Mouse (Mus musculus): Measurements from ENCODE around the gene Nup107.
A peak's percentile ranks its signal among the peaks of the same experiment; 100 is the strongest.
"Not testable (repeated sequence)": the region's sequence is repeated elsewhere in the genome, so short reads cannot be mapped to it uniquely, and the experiment has no call there.

Gene Nup107

DNA sequence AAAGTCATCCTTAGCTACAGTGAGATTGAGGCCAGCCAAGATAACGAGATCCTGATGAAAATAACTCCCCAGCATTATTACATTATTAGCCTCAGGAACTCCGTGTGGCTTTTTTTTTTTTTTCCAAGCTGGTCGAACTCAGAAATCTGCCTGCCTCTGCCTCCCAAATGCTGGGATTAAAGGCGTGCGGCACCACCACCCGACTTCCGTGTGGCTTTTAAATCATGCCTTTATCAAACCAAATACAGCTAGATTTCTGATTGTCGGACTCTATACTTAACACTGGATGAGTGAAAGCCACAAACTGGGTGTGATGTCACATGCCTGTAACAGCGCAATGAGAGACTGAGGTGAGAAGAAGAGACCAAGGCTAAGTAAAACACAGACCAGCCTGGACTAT, 79.6 kb downstream of the Nup107 start:
- DNase-seq: no peak

DNA sequence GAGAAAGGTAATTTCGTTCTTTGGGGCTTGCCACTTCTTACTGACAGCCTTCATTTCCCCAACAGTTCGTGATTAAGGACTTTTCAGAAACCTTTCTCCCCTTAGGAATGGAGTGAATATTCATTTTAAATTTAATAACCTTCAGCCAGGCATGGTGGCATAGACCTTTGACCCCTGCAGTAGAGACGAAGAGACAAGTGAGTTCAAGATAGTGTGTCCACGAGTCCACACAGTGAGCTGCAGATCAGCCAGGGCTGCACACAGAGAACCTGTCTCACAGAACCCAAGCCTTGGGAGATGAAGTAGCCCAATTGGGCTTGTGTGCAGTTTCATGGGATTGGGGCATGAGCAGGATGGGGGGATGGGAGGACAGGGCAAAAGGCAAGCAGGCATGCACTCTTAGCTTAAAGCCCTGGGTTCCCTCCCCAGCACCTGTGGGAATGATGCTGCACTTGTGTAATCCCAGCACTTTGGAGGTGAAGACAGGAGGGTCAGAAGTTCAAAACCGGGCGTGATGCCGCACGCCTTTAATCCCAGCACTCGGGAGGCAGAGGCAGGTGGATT, 80.2 kb downstream of the Nup107 start:
- no peak for DNase-seq

DNA sequence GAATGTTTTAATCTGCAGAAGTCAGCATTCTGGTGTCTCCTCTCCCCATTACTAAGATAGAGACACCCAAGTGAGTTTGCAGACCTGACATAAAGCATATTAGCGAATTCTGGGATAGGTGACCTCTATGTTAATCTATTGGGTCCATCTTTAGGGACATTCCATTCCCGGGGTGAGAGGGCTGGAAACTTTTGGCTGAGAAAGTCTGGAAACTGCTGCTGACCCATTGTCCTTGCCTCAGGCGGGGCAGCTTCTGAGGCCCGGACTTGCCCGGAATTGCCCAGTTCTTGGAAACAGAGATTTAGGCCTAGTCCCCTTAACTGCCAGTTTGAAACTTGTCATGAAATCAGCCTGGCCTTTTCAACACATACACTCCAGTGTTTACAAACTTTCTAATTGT, 81.1 kb downstream of the Nup107 start:
- DNase-seq: peak; percentile 74

DNA sequence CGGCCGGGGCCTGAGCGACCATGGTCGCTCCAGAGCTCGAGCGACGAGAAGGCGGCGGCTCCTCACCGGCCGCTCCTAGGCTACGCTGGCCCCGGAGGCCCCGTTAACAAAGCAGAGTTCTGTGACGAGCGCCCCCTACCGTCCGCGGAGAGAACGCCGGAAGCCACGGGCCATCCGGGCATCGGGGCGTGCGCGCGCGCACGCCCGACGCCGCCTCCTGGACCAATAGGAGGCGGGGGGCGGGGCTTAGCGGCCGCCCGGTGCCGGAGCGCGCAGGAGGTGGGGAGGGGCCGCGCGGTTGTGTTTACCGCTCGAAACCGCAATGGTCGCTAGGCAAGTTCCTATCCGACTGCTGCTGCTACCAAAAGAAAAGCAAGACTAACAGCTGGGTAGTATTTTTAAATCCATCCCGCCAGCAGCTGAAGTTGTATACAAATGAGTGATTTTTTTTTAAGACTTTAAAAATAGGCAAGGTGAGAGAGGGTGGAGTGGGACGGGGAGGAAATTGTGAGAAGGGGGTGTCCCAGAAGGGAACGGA, 81.8 kb downstream of the Nup107 start, which contains the start of gene Mdm2:
Mdm2 (minus strand) TSS at position 155 of the 538 bp plus-strand sequence.
- peak; percentile 97 for DNase-seq

DNA sequence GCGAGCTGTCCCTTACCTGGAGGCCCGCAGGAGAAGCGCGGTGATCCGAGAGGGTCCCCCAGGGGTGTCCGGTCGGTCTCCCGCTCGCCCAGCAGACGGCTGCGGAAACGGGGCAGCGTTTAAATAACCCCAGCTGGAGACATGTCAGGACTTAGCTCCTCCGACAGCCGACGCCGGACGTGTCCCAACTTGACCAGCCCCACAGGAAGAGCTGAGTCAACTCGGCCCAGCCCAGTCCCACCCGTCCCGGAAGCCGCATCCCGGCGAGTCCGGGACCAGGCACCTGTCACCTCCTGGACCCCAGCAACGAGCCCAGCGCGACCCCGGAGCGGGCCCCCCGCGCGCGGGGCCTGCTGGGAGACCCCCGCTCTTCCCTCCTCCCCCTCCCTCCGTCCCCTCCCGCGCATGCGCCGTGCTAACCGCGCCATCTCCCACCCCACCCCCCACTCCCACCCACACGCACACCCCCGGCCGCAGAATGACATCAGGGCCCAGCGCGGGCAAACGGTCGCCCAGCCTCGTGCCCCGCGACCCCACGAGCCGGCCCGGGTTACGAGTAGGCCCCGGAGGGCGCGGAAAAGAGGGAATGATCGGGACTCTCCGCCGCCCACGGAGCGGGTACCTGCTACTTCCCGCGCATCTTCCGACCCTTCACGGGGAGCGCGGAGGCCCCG, 82.4 kb downstream of the Nup107 start:
- DNase-seq: peak; percentile 86

DNA sequence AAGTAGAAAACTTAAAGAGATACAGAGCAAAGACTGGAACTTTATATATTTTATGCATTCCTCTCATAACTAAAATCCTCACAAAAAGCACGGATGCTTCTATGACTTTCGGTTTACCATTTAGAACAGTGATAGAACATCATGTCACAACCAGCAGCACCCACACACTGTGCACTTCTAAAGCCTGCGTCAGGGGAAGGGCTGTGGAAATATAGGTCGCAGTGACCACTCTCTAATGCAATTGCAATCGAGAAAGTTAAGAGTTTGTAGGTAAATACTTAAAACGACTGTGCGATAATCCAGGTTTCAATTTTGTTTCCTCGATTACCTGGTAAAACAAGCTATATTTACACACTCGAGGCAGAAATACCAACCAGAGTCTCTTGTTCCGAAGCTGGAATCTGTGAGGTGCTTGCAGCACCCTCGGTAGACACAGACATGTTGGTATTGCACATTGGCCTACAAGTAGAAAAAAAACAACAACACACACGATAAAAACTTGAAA, 83.1 kb downstream of the Nup107 start:
- no peak for DNase-seq

DNA sequence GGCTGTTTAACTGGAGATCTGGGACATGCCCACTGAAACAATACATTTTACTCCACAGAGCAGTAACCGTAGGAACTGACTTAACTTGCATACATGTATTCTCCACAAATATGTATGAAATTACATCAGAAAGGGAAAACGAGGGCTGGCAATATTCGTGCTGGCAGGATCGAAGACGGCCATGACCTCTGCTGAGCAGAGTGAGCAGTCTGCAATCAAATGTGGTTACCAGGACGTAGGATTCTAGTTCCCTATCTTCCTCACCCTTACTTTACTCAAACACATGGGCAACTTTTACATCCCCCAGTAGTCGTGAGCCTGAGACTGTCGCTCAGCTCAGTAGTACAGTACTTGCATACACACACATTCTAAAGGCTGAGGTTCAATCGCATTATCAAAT, 83.6 kb downstream of the Nup107 start:
- DNase-seq: no peak

DNA sequence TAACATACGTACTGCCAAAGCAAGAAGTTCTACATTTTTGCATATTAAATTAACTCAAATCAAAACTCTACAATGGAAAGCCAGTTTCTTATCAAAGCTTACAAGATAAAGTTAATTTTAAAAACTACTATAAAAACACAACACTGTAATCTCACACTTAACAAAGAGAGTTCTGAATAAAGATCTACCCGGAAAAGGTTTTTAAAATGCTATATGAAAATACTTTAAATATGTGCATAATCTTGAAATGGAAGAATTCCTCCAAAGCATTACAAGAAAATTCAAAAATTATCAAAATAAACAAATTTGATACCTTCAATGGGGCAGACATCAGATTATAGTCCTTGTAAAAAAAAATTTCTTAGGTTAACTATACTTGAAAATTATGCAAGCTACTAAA, 84.1 kb downstream of the Nup107 start:
- no peak for DNase-seq

DNA sequence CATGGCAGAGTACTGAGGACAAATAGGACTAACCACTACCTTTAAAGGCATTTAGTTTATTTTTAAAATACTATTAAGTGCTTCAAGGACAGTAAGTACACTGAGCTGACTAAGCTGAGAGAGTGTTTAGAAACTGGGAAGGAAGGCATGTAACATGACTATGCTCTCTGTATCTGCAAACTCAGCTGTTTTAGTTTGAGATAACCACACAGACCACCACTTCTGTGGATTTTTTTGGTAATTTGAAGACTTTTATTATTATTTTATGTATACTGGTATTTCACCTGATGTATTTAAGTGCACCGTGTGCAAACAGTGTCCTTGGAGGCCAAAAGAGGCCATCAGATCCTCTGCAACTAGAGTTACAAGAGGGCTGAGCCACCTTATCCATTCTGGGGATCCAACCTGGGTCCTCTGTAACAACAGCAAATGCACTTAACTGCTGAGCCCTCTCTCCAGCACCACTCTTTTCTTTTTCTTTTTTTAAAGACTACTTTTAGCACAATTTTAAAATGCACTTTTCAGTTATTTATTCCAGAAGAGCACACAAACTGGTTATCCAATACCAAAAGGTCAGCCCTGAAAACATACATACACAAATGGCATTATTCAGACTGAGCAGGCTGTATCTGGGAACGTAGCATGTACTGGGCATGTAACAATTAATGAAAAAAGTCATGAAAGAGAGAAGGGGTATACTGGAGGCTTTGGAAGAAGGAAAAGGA, 85.2 kb downstream of the Nup107 start:
- DNase-seq: no peak

DNA sequence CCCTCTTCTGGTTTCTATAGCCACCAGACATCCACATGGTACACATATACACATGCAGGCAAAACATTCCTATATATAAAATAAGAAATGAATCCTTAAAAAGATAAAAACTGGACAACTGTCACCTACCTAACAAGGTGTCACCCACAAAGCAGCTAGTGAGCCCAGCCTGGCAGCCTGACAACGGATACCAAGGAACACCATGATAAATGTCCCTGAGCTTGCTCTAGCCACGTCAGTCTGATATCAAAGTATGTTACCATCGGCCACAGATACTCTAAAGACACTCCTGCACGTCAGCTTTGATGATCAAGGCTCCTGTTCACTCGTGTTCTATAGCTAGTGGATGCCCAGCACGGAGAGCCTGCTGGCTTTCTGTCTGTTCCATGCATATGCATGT, 86.1 kb downstream of the Nup107 start:
- no peak for DNase-seq

DNA sequence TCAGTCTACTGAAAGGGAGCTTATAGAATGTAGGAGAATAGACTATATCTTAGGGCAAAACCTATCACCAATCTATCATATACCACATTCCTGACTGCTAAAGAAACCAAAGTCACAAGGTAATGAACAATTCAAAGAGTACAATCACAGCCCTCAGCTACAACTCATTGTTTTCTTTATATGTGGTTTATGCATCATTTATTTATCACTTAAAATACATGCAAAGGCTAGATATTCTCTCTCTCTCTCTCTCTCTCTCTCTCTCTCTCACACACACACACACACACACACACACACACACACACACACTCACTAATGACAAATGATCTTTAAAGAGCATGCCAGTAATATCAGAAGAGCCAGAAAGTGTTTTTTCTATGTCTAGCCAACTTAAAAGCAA, 86.7 kb downstream of the Nup107 start:
- DNase-seq: no peak

DNA sequence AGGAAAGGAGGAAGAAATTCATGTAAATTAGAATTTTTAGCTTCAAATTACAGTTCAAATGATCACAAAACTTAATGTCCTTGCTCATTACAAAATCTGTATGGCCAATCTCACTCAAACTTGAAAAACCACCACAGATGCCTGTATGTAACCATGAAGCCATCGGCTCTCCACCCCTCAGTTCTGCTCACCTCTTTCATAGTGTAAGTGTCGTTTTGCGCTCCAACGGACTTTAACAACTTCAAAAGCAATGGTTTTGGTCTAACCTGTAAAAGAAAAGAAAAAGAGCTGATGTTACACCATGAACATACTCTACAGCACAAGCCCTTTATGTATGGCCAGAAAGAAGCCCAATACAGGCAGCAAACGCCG, 87.6 kb downstream of the Nup107 start:
- DNase-seq: no peak

DNA sequence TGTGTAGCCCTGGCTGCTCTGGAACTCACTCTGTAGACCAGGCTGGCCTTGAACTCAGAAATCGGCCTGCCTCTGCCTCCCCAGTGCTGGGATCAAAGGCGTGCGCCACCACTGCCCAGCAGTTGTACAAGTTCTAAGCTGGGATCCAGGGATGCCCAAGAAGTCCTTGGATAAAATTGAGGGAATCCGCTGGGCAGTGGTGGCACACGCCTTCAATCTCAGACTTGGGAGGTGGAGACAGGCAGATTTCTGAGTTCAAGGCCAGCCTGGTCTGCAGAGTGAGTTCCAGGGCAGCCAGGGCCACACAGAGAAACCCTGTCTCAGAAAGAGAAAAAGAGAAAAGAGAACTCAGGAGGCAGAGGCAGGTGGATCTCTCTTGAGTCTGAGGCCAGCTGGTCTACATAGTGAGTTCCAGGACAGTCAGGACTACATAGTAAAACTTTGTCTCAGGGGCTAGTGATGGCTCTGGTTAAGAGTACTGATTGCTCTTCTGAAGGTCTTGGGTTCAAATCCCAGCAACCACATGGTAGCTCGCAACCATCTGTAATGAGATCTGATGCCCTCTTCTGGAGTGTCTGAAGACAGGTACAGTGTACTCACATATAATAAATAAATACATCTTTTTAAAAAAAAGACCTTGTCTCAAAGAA, 88.1 kb downstream of the Nup107 start:
- not testable (repeated sequence) for DNase-seq

DNA sequence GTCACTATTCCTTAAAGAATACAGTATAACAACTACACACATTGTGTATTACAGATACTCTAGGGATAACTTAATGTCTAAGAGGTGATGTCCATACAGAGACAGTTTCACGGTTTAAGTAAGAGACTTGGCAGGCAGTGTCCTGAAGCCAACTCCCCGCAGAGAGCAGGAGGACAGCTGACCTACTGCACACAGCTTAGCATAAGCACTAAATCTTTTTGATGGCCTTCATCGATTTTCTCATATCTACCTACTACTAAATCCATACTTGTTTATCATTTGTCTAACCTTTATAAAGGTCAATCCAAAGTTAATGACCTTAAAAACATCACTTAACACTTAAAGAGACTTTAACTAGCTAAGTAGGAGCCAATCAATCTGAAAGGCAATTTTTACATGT, 89.0 kb downstream of the Nup107 start:
- DNase-seq: no peak

DNA sequence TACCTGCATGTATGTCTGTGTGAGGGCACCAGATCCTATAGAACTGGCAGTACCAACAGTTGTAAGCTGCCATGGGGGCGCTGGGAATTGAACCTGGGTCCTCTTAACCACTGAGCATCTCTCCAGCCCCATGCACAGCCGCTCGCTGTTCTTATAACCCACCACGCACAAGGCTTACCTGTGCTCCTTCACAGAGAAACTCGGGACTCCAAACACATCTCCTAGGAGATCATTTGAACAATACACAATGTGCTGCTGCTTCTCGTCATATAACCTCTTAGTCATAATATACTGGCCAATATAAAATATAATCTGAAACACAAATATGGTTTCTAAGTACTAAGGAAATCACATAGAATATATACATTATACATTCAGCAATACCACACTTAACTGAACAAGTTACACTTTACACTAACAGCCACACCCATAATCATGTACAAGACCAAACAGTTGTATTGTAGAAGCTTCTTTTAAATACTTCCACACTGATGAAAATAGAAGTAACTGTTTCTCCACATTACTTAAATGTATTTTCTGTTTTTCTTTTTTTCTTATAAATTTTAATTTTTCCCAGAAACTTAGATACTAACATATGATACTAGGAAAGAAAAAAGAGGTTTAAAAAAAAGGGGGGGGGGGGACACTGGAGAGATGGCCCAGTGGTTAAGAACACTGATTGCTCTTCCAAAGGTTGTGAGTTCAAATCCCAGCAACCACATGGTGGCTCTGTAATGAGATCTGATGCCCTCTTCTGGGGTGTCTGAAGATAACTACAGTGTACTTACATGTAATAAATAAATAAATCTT, 90.3 kb downstream of the Nup107 start:
- no peak for DNase-seq

DNA sequence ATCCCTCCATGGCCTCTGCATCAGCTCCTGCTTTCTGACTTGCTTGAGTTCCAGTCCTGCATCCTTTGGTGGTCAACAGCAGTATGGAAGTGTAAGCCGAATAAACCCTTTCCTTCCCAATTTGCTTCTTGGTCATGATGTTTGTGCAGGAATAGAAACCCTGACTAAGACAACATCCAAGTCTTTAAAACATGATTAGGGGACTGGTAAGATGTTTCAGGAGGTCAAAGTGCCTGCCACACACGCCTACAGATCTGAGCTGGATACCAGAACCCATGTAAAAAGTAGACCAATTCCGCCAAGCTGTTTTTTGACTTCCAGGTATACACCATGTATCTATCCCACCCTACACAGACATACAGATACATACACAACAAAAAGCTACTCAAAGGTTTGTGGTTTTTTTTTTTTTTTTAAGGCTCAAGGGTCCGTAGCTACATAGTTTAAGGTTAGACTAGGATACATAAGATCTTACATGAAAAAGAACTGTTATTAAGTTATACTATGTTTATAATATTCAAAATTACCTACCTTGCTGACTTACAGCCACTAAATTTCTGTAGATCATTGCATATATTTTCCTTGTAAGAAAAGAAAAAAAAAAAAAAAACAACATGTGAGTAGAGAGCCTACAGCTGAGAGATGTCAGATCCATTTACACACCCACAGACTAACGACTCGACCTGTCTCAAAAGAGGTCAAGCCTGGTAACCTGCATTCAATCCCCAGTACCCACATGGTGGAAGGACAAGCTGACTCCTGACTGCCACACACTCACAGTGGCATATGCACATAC, 91.3 kb downstream of the Nup107 start:
- DNase-seq: no peak
